Mouse (Mus musculus) NIH3T3 (cell line): Measurements from ENCODE around the gene Asb14.
"Not testable (repeated sequence)": the region's sequence is repeated elsewhere in the genome, so short reads cannot be mapped to it uniquely, and the experiment has no call there.

Experiments
- DNase-seq: peaks from one replicate; pipeline ENCODE4 v3.0.0-alpha.2; 2012; ENCODE audit warnings: low read depth

Gene Asb14

GRCm38 (mm10) chr14:26894392-26894791, at the start of gene Asb14:
TSS of gene Asb14 (plus strand) at chr14:26894557.
- DNase-seq, result no peak

- DNase-seq, result no peak
Measured at GRCm38 (mm10) chr14:26853053-26853452, 41.3 kb upstream of the Asb14 start.

GRCm38 (mm10) chr14:26854066-26854465, 40.3 kb upstream of the Asb14 start:
- no peak for DNase-seq

- DNase-seq, result no peak
Measured at GRCm38 (mm10) chr14:26858364-26858763, 36.0 kb upstream of the Asb14 start.

GRCm38 (mm10) chr14:26859024-26859423, 35.3 kb upstream of the Asb14 start:
- no peak for DNase-seq

GRCm38 (mm10) chr14:26867356-26867755, 27.0 kb upstream of the Asb14 start:
- DNase-seq, result no peak

GRCm38 (mm10) chr14:26868299-26868698, 26.1 kb upstream of the Asb14 start:
- no peak for DNase-seq

- no peak for DNase-seq
Measured at GRCm38 (mm10) chr14:26878756-26879155, 15.6 kb upstream of the Asb14 start.

- no peak for DNase-seq
Measured at GRCm38 (mm10) chr14:26879976-26880375, 14.4 kb upstream of the Asb14 start.

- no peak for DNase-seq
Measured at GRCm38 (mm10) chr14:26881700-26882099, 12.7 kb upstream of the Asb14 start.

- no peak for DNase-seq
Measured at GRCm38 (mm10) chr14:26887244-26887643, 7.1 kb upstream of the Asb14 start.

GRCm38 (mm10) chr14:26890777-26891176, 3.6 kb upstream of the Asb14 start:
- DNase-seq, result no peak

GRCm38 (mm10) chr14:26899490-26899889, 5.1 kb downstream of the Asb14 start:
- DNase-seq, result no peak

GRCm38 (mm10) chr14:26900893-26901292, 6.5 kb downstream of the Asb14 start:
- no peak for DNase-seq

- no peak for DNase-seq
Measured at GRCm38 (mm10) chr14:26907401-26907800, 13.0 kb downstream of the Asb14 start.

- not testable (repeated sequence) for DNase-seq
Measured at GRCm38 (mm10) chr14:26910461-26910860, 16.1 kb downstream of the Asb14 start.

GRCm38 (mm10) chr14:26911201-26911600, 16.8 kb downstream of the Asb14 start:
- DNase-seq, result peak; percentile 15

GRCm38 (mm10) chr14:26911826-26912225, 17.5 kb downstream of the Asb14 start:
- DNase-seq, result no peak

- no peak for DNase-seq
Measured at GRCm38 (mm10) chr14:26913681-26914268, 19.4 kb downstream of the Asb14 start.

- no peak for DNase-seq
Measured at GRCm38 (mm10) chr14:26919310-26919709, 25.0 kb downstream of the Asb14 start.

- DNase-seq, result no peak
Measured at GRCm38 (mm10) chr14:26923702-26924421, 29.5 kb downstream of the Asb14 start.

GRCm38 (mm10) chr14:26934891-26935290, 40.5 kb downstream of the Asb14 start:
- DNase-seq, result no peak

GRCm38 (mm10) chr14:26935558-26935957, 41.2 kb downstream of the Asb14 start:
- no peak for DNase-seq

- not testable (repeated sequence) for DNase-seq
Measured at GRCm38 (mm10) chr14:26956139-26956538, 61.8 kb downstream of the Asb14 start.
